Mouse (Mus musculus): Measurements from ENCODE around the gene Tet1.
"Not testable (repeated sequence)": the region's sequence is repeated elsewhere in the genome, so short reads cannot be mapped to it uniquely, and the experiment has no call there.

Tet1 gene

GRCm38 (mm10) chr10:62843787-62844491 is 64.9 kb downstream of the Tet1 start:
- DNase-seq: no peak

- DNase-seq: no peak
Observed at GRCm38 (mm10) chr10:62841901-62842447, 66.8 kb downstream of the Tet1 start.

GRCm38 (mm10) chr10:62840687-62841086 is 68.1 kb downstream of the Tet1 start:
- DNase-seq: no peak

- DNase-seq: no peak
Observed at GRCm38 (mm10) chr10:62837987-62838386, 70.8 kb downstream of the Tet1 start.

GRCm38 (mm10) chr10:62832783-62833182 is 76.0 kb downstream of the Tet1 start:
- no peak for DNase-seq

DNA sequence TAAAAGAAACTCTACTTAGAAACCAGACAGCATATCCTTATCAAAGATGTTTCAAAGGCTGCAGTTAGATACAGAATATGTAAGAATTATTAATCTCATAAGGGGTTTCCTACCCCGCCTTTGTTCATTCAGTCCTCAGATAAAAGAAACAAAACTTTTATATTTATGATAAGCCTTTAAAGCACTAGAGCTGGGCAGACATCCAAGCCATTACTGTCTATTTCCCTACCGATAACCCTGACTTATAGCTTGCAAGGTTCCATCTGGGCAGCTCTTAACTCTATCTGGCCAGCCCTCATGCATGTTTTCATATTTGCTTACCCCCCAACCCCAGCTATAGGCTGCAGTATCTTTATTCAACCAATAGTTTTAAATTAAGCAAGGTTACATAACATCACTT is 77.2 kb downstream of the Tet1 start:
- DNase-seq: no peak

DNA sequence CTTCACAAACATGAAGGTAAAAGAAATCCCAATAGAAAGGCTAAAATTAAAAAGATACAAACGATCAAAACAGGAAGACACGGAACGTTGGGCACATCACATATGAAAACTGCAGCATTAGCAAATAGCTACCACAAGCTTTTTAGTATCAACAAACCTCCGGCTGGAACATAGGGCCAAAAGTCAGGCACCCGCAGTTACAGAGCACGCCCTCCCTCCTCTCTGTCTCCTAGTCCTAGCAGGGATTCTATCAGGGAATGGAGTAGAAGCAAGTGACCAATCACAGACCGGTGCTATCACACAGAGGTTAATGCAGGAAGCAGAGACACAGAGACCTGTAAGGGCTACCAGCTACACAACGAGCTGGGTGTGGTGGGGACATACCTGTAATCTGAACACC is 84.3 kb downstream of the Tet1 start:
- no peak for DNase-seq

DNA sequence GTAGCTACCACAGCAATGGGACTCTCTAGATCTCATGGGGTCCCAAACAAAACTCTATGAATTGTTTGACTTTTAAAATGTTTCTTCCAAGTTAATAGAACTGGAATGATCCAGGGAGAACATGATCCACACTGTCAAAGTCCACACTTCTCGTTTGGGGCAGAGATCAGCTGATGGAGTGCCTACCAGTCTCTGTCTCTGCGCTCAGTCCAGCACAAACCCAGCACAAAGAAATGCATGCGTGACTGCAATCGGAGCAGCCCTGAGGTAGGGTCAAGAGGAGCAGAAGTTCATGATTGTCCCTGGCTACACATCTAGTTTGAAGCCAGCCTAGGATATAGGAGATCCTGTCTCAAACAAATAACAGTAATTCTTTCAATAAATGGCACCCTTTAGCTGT is 85.4 kb downstream of the Tet1 start:
- no peak for DNase-seq

- DNase-seq: peak; percentile 11
Observed at GRCm38 (mm10) chr10:62810010-62810409, 98.8 kb downstream of the Tet1 start.

DNA sequence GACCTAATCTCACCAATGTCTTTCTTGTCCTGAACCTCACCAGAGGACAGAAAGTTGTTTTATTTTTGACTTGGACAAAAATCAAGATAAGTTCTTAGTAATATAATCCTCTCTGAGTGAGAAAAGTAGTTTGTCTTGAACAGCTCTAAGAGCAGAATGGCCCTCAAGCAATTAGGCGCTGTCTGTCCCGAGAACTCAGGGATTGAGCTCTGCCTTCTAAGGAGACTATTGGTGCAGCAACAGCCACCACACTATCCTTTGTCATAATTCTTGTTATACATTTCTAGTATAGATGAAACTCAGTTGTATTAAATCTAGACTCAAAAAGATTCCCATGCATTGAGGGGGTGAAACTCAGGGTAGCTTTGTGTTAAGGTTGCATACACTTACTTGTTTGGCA is 100.0 kb downstream of the Tet1 start:
- DNase-seq: no peak

DNA sequence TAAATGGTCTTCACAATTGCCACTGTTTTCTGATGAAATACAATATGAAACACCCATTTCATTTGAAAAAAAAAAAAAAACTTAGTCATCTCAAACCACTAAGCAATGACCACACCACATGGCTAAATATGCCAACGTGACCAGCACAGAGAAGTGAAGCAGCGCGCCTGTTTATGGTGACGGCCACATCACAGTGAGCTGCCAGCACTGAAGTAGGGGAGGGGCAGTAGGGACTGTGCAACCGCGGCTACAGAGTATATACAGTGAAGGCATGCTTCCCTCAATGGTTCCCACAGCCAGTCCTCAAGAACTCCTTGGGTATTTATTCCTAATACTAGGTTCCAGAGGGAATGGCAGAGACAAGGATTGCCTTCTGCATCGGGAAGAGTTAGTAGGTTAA is 100.5 kb downstream of the Tet1 start:
- no peak for DNase-seq

DNA sequence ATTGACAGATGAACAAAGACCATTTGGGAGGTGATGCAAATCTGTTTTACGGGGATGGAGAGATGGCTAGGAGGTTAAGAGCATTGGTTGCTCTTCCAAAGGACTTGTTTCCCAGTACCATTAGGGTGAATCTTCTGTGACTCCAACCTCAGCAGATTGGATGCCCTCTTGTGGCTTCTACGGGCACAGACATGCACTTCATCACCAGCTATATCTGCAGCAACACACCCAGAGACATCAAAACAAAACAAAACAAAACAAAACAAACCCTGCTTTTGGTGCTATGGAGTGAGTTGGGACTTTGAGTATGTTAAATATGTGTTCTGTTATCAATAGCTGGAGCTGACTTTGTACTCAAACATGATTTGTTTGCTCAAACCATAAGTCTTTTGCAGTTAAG is 104.7 kb downstream of the Tet1 start:
- DNase-seq: peak; percentile 50

GRCm38 (mm10) chr10:62803296-62803695 is 105.5 kb downstream of the Tet1 start:
- DNase-seq: no peak

DNA sequence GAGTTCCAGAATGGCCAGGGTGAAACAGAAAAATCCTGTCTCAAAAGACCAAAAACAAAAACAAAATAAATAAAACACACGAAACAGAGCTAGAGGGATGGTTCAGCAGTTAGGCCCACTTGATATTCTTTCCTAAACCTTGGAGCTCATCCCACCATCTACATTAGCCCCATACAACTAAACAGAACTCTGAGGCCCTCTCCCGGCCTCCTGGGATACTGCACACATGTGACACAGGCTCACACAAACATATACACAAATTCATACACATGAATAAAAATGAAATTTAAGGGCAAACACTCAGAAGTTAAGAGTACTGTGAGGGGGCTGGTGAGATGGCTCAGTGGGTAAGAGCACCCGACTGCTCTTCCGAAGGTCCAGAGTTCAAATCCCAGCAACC is 114.6 kb downstream of the Tet1 start:
- DNase-seq: no peak

GRCm38 (mm10) chr10:62793091-62793453 is 115.7 kb downstream of the Tet1 start:
- DNase-seq: no peak

DNA sequence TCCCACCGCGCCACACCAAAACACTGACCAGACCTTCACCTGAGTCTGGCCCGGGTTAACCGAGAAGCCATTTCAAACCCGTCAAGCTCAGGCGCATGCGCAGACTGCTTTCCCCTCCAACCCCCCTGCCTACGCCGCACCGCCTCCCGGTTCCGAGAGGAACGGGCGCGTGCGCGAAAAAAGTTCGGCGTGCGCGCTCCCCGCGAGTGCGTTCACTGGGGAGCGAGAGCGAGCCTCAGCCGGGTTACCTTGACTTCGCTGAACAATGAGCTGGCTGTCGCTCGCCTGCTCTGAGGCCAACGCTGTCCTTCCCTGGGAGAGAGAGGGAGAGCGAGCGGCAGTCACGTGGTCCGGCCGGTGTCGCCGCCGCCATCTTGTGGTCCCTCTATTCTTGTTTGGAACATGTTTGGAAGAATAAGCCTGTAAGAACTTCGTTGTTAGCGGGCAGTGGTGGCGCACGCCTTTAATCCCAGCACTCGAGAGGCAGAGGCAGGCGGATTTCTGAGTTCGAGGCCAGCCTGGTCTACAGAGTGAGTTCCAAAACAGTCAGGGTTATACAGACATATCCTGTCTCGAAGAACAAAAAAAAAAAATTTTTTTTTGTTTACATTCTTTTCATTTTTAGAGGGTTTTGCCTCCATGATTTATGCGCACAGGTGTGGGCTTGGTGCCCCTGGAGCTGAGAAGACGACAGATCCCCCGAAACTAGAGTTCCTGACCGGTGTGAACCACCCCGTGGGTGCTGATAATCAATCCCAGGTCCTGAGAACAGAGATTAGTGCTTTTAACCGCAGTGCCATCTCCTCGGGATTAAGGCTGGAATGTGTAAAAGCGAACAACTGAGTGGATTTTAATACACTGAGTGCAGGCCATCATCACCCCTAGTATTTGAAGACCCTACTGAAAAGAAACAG is 116.4 kb downstream of the Tet1 start, which contains the start of gene Ccar1:
TSS of gene Ccar1 (minus strand) at position 110 of the 914 bp plus-strand sequence.
- peak; percentile 99 for DNase-seq

DNA sequence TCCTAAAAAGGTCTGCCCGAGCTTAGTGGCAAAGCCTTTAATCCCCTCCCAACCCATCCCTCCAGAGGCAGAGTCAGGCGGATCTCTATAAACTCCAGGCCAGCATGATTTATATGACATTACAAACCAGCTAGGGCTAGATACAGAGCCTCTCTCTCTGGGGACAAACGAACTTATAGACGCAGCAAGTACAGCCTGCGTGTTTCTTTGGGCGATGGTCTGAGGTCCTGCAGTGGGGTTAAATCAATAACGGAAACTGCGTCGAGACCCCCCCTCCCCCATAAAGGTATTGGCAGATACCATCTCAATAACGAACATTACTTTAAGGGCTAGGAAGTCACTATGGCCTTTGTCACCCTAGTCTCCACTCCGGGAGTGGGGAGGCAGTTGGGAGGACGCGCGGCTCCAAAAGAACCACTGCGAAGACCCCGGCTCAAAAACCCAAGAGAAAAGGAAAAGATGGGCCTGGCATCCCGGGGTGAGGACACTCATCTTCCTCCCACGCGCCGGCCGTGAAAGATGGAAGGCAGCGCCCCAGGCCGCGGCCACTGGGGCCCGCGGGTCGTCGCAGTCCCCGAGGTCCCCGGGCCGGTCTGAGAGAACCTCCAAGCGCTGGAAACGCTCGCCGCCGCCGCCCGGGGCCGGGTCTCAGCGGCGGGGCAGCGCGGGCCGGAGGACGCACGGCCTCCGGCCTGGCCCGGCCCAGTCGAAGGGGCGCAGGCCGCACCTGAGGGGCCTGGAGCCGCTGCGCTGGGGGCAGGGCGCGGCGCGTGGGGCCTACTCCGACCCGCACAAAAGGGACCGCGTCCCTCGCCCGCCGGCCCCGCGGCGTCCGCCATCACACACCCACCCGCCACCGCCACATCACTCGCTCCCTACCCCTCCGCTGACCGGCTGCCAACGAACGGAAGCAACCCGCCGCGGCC is 117.3 kb downstream of the Tet1 start:
- DNase-seq: peak; percentile 44

- not testable (repeated sequence) for DNase-seq
Observed at GRCm38 (mm10) chr10:62781776-62782175, 127.0 kb downstream of the Tet1 start.
